In the genomic region with DNA sequence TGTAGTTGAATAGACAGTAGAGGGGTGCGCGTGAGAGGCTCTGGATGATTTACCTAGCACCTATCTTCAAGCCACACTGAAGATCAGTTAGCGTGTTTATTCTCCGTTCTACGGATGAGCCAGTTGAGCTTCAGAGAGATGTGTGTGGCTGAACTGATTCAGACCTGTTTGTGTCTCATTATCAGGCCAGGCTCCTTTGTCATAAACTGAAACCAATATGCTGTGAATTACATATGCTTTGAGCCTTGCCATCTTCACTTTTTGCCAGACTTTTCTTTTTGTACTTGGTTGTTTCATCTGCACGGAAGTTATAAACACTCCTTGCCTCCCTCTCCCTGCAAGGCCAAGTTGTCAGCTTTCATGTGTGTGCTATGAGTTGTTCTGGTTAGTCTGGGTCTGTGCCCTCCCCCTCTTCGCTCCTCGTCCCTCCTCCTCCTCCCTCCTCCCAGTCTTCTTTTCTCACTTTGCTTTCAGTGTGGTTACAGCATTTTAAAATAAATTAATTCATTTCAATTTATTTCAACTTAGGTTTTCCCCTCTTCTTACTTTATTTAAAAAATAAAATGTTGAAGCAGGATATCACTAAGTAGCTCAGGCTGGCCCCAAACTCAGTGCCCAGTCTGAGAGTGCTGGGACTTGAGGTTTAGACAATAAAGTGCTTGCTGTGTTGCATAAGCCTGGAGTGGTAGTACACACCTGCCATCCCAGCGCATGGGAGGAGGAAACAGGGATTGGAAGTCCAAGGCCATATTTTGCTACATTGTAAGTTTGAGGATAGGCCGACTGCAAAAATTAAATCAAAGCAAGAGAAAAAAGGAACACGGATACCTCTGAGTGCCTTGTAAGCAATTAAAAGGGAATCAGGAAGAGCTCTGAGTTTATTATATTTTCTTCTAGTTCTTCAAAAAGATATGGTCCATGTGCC, we compare ENCODE assay signal across 15 mouse cellular contexts. TPM values are rescaled to one million over a fixed set of nuclear protein-coding genes. Genes with fewer than 3 reads are reported as not detected.
DNase-seq lines count a peak whose midpoint lies in the region; ATAC-seq and TF ChIP-seq lines count a peak whose summit lies in the region.
"Had no signal": no experiment of that assay in that cellular context is flagged by ENCODE, and none has a peak within 500 bp of the region (broad histone marks: within the 10 kb centered on the region; RNA-seq: fewer than 3 reads in every experiment).

No protein-coding gene starts in this region.

- H3K27ac ChIP-seq in lung, embryonic 14.5 days (ENCODE audit: low read depth): no peak overlapping the region
- H3K27ac ChIP-seq in liver, embryonic 13.5 days: no peak overlapping the region; the same call in 1 of the 2 replicates
- H3K27ac ChIP-seq: hindbrain, postnatal 0 days; kidney, embryonic 15.5 days; neural tube, embryonic 15.5 days had no signal

- no peaks in the 10 kb centered on the region for H3K36me3 ChIP-seq in lung, embryonic 14.5 days (ENCODE audit: insufficient read depth)
- H3K36me3 ChIP-seq in liver, embryonic 13.5 days: no peaks in the 10 kb centered on the region
- H3K36me3 ChIP-seq: kidney, embryonic 15.5 days; neural tube, embryonic 15.5 days had no signal

- H3K9ac ChIP-seq in lung, embryonic 14.5 days: no peak overlapping the region
- no peak overlapping the region for H3K9ac ChIP-seq in liver, embryonic 13.5 days
- H3K9ac ChIP-seq: kidney, embryonic 15.5 days; neural tube, embryonic 15.5 days had no signal

- H3K4me3 ChIP-seq in lung, embryonic 14.5 days (ENCODE audit: low read depth, low read length): no peak overlapping the region
- H3K4me3 ChIP-seq in liver, embryonic 13.5 days (replicated peaks): no peak overlapping the region
- H3K4me3 ChIP-seq: kidney, embryonic 15.5 days; neural tube, embryonic 15.5 days had no signal

- peaks cover 8% of the 10 kb centered on the region; the same call in 1 of the 2 replicates for H3K4me1 ChIP-seq in lung, embryonic 14.5 days (ENCODE audit: insufficient read depth)
- H3K4me1 ChIP-seq in liver, embryonic 13.5 days (replicated peaks): peaks cover 44% of the 10 kb centered on the region
- H3K4me1 ChIP-seq: neural tube, embryonic 15.5 days had no signal

- no peak for TF ChIP-seq CTCF in lung, embryonic 14.5 days (IDR thresholded peaks at IDR 0.05; ENCODE audit: low read depth)

- DNase-seq in lung, embryonic 14.5 days: peak; percentile 16
- no peak for DNase-seq in lung, postnatal 14 days
- no peak for DNase-seq in liver, embryonic 13.5 days
- DNase-seq in thymus, postnatal 14 days: peak; percentile 59
- DNase-seq in right cerebral cortex, postnatal 4 days: no peak
- no peak for DNase-seq in adrenal gland, adult 18-20 months (ENCODE audit: low spot score in 2 of 2)
- DNase-seq: cerebellum, adult 18-20 months; left cerebral cortex, postnatal 4 days; lung, postnatal 10 days; right cerebral cortex, adult 18-20 months had no signal

- no peak for ATAC-seq in lung, embryonic 14.5 days (ENCODE audit: insufficient read depth)
- ATAC-seq in activated CD4-positive, CD25-positive, alpha-beta regulatory T cell, adult 4 months: peak; percentile 34
- ATAC-seq in liver, embryonic 13.5 days (ENCODE audit: low read depth): peak; percentile 29; the same call in 1 of the 2 replicates
- ATAC-seq: hindbrain, postnatal 0 days; midbrain, embryonic 16.5 days had no signal

- no peak overlapping the region for H3K4me2 ChIP-seq in lung, embryonic 14.5 days
- H3K4me2 ChIP-seq in liver, embryonic 13.5 days: no peak overlapping the region
- H3K4me2 ChIP-seq: kidney, embryonic 15.5 days; neural tube, embryonic 15.5 days had no signal

- 63% methylated on average over 11 of the region's 11 CpGs for WGBS in lung, embryonic 14.5 days
- WGBS in liver, embryonic 13.5 days (ENCODE audit: insufficient replicate concordance): 57% methylated on average over 11 of the region's 11 CpGs

- no peaks in the 10 kb centered on the region for H3K27me3 ChIP-seq in lung, embryonic 14.5 days (ENCODE audit: insufficient read depth, low read length)
- H3K27me3 ChIP-seq in liver, embryonic 13.5 days: no peaks in the 10 kb centered on the region
- H3K27me3 ChIP-seq: kidney, embryonic 15.5 days; neural tube, embryonic 15.5 days had no signal

- H3K9me3 ChIP-seq in lung, embryonic 14.5 days (ENCODE audit: low read depth, low read length): no peaks in the 10 kb centered on the region
- no peaks in the 10 kb centered on the region for H3K9me3 ChIP-seq in liver, embryonic 13.5 days (replicated peaks)
- H3K9me3 ChIP-seq: kidney, embryonic 15.5 days; neural tube, embryonic 15.5 days had no signal

RNA-seq across cellular contexts. Expression of gene Uhrf1bp1l, which starts 21.3 kb away (rescaled TPM):
- polyA plus RNA-seq in lung, embryonic 14.5 days (2014; fragmentation: Nextera tagmentation; extraction: Ambion mirVana): 31.3 and 35.1 TPM in 2 replicates
- 10 to 100 TPM; 24.6 to 33.1 TPM for polyA plus RNA-seq in activated CD4-positive, CD25-positive, alpha-beta regulatory T cell, adult 4 months (2017; shearing (Covaris generic))
- 10.5 and 15.1 TPM in 2 replicates for polyA plus RNA-seq in liver, embryonic 13.5 days (2015; fragmentation: Nextera tagmentation; extraction: Ambion mirVana)
- 10 to 100 TPM; 57.3 to 75.8 TPM for total RNA-seq in adrenal gland, adult 18-20 months (2021)

RNA-seq across cellular contexts. Expression of gene Actr6, which starts 34.0 kb away (rescaled TPM):
- polyA plus RNA-seq in lung, embryonic 14.5 days (2014; fragmentation: Nextera tagmentation; extraction: Ambion mirVana): 28.8 and 31.5 TPM in 2 replicates
- 10 to 100 TPM; 46.8 to 50.2 TPM for polyA plus RNA-seq in activated CD4-positive, CD25-positive, alpha-beta regulatory T cell, adult 4 months (2017; shearing (Covaris generic))
- polyA plus RNA-seq in liver, embryonic 13.5 days (2015; fragmentation: Nextera tagmentation; extraction: Ambion mirVana): 18.1 and 24.1 TPM in 2 replicates
- 10 to 100 TPM; 18.5 to 21.8 TPM for total RNA-seq in adrenal gland, adult 18-20 months (2021)

Comparison
In these comparisons a context has a peak if more than half of its experiments do, and no peak if none do; other contexts are left out.
1. DNase-seq: peak in lung, embryonic 14.5 days (single experiment) and thymus, postnatal 14 days (single experiment); none in lung, postnatal 14 days (single experiment), liver, embryonic 13.5 days (single experiment), right cerebral cortex, postnatal 4 days (single experiment) and adrenal gland, adult 18-20 months (0 of 2).